Mouse (Mus musculus): ENCODE measurements at regions not wholly inside any gene's neighbourhood (a gene's known extent, or its start where the extent isn't known, plus 50 kb on each side); places are given as distances from the start of the nearest gene placed in this dataset.
"Not testable (repeated sequence)": the region's sequence is repeated elsewhere in the genome, so short reads cannot be mapped to it uniquely, and the experiment has no call there.

GRCm38 (mm10) chr14:53231142-53231541 lies 735.6 kb upstream of the Olfr1507 start:
- not testable (repeated sequence) for TF ChIP-seq CTCF, POLR2A (IDR thresholded peaks at IDR 0.05; ENCODE audit: insufficient read depth, low read depth, low read length)

All from olfactory bulb, adult 2 months (tissue).